Mouse (Mus musculus): ENCODE data around the gene Vmn2r25. TPM values are rescaled to one million over a fixed set of nuclear protein-coding genes. Genes with fewer than 3 reads are reported as not detected.
"Not testable (repeated sequence)": the region's sequence is repeated elsewhere in the genome, so short reads cannot be mapped to it uniquely, and the experiment has no call there.

The Vmn2r25 gene
- not detected in 2 replicates for polyA plus RNA-seq (2015; fragmentation: Nextera tagmentation; extraction: Ambion mirVana)

- not testable (repeated sequence) for H3K9ac ChIP-seq (ENCODE audit: low read length); H3K27ac ChIP-seq (ENCODE audit: low read length); H3K4me1 ChIP-seq (replicated peaks; ENCODE audit: control insufficient read depth, insufficient read depth, low read length); H3K9me3 ChIP-seq (ENCODE audit: control insufficient read depth, low read length); H3K4me2 ChIP-seq (ENCODE audit: low read depth, low read length); H3K36me3 ChIP-seq (ENCODE audit: control insufficient read depth, insufficient read depth, low read length); H3K4me3 ChIP-seq (ENCODE audit: low read length); H3K27me3 ChIP-seq (ENCODE audit: control insufficient read depth, insufficient read depth, low read depth, low read length); ATAC-seq (ENCODE audit: low read depth)
- WGBS: 38% methylated on average over 1 of the region's 2 CpGs
Measured at GRCm38 (mm10) chr6:123853363-123853762, at the start of gene Vmn2r25. Gene Vmn2r25 (minus strand): TSS chr6:123853463.

GRCm38 (mm10) chr6:123819951-123820350, 33.3 kb downstream of the Vmn2r25 start:
- Histone ChIP-seq H3K36me3 (ENCODE audit: control insufficient read depth, insufficient read depth, low read length) (no peaks in the 10 kb centered on the region), H3K9me3 (ENCODE audit: control insufficient read depth, low read length) (peaks cover 5% of the 10 kb centered on the region; the same call in 1 of the 2 replicates), H3K4me3 (ENCODE audit: low read length) (no peak overlapping the region), H3K27me3 (ENCODE audit: control insufficient read depth, insufficient read depth, low read depth, low read length) (no peaks in the 10 kb centered on the region), H3K4me2 (ENCODE audit: low read depth, low read length) (no peak overlapping the region), H3K27ac (ENCODE audit: low read length) (no peak overlapping the region), H3K9ac (ENCODE audit: low read length) (no peak overlapping the region), H3K4me1 (replicated peaks; ENCODE audit: control insufficient read depth, insufficient read depth, low read length) (no peaks in the 10 kb centered on the region)
- ATAC-seq (ENCODE audit: low read depth): no peak
- 69% methylated on average over 8 of the region's 8 CpGs for WGBS

DNA sequence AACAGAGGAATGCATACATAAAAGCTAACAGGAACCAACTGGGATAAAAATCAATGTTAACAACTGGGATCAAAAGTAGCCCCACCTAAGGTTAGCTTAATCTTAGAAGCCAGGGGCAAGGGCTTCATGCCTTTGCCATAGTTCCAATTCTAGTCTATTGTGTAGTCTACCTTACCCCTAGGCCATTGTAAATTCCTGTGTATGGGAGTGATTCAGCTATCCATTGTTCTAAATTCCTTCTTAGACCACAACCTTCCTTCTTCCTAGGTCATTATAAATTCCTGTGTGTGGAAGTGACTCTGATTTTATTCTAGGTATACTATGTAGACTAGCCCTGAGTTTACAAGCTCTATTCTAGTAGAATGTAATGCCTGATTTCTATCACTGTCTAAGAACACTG, 43.0 kb downstream of the Vmn2r25 start:
- not testable (repeated sequence) for H3K27ac ChIP-seq (ENCODE audit: low read length); H3K9ac ChIP-seq (ENCODE audit: low read length); H3K4me2 ChIP-seq (ENCODE audit: low read depth, low read length); H3K4me1 ChIP-seq (replicated peaks; ENCODE audit: control insufficient read depth, insufficient read depth, low read length); H3K27me3 ChIP-seq (ENCODE audit: control insufficient read depth, insufficient read depth, low read depth, low read length); H3K4me3 ChIP-seq (ENCODE audit: low read length); H3K9me3 ChIP-seq (ENCODE audit: control insufficient read depth, low read length); ATAC-seq (ENCODE audit: low read depth); H3K36me3 ChIP-seq (ENCODE audit: control insufficient read depth, insufficient read depth, low read length)

DNA sequence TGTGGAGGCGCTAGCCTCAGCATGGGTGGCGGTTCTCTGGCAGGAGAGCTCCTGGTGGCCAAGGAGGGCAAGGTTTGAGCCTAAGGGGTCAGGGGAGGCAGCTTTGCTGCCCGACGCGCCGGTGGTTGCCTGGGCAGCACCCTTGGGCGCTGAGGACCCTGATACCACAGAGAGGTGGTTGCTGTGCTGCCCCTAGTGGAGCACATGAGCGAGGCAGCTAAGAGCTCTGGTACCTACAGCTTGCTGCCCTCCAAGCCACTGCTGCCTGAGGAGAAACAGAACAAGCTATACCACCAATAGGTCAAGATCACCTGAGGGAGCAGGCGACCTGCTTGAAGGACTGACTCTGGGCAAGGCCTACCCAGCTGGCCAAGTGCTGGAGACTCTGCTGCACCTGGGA, 59.5 kb downstream of the Vmn2r25 start:
- no peaks in the 10 kb centered on the region for H3K27me3 ChIP-seq (ENCODE audit: control insufficient read depth, insufficient read depth, low read depth, low read length)
- no peak overlapping the region for H3K27ac ChIP-seq (ENCODE audit: low read length)
- 33% methylated on average over 9 of the region's 9 CpGs for WGBS
- H3K4me3 ChIP-seq (ENCODE audit: low read length): no peak overlapping the region
- no peak for ATAC-seq (ENCODE audit: low read depth)
- H3K9me3 ChIP-seq (ENCODE audit: control insufficient read depth, low read length): no peaks in the 10 kb centered on the region
- H3K9ac ChIP-seq (ENCODE audit: low read length): no peak overlapping the region
- H3K36me3 ChIP-seq (ENCODE audit: control insufficient read depth, insufficient read depth, low read length): no peaks in the 10 kb centered on the region
- no peak overlapping the region for H3K4me2 ChIP-seq (ENCODE audit: low read depth, low read length)
- H3K4me1 ChIP-seq (replicated peaks; ENCODE audit: control insufficient read depth, insufficient read depth, low read length): no peaks in the 10 kb centered on the region

DNA sequence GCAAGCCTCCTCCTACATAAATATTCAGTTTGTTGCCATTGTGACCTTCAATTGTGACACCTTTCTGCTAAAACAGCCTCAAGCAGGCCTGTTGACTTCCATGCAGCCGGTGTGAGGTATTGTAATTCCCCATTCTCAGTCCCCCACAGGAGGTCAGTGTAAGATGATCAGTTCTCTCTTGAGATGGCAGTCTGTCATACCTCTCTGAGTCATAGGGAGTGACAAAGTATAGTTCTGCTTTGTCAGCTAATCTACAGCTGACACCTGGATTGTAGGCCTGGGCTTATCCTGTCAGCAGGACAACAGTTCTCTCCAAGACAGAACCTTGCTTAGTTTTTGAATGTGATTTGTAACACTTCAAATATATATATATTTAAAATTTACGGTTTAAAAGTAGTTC, 68.4 kb downstream of the Vmn2r25 start:
- H3K9me3 ChIP-seq (ENCODE audit: control insufficient read depth, low read length): no peaks in the 10 kb centered on the region
- H3K4me1 ChIP-seq (replicated peaks; ENCODE audit: control insufficient read depth, insufficient read depth, low read length): no peaks in the 10 kb centered on the region
- no peak overlapping the region for H3K4me3 ChIP-seq (ENCODE audit: low read length)
- 66% methylated on average over 2 of the region's 2 CpGs for WGBS
- no peaks in the 10 kb centered on the region for H3K27me3 ChIP-seq (ENCODE audit: control insufficient read depth, insufficient read depth, low read depth, low read length)
- H3K4me2 ChIP-seq (ENCODE audit: low read depth, low read length): no peak overlapping the region
- H3K27ac ChIP-seq (ENCODE audit: low read length): no peak overlapping the region
- ATAC-seq (ENCODE audit: low read depth): no peak
- H3K9ac ChIP-seq (ENCODE audit: low read length): no peak overlapping the region
- H3K36me3 ChIP-seq (ENCODE audit: control insufficient read depth, insufficient read depth, low read length): no peaks in the 10 kb centered on the region

DNA sequence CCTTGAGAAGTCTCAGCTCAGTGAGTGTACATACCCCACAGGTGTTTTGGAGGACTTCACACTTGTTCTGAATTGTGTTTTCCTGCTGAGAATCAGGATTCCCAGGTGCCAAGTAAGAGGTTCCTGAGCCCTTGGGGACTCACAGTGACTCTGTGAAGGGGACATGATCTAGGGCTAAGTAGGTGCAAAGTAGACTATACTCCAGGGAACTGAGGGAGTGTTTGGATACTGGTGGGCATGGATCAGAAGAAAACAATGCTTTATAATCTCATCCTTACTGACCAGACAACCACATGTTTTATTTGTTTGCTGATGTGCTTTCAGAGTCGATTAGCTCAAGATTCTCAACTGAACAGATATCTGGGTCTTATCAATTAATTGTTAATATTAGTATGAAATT, 74.7 kb downstream of the Vmn2r25 start, which contains the start of gene Vmn2r24:
Gene Vmn2r24, plus strand, starts transcription at position 301 of the 400 bp plus-strand sequence.
- Histone ChIP-seq H3K27ac (ENCODE audit: low read length) (no peak within 1 kb of the TSS), H3K4me1 (replicated peaks; ENCODE audit: control insufficient read depth, insufficient read depth, low read length) (no peaks in the 10 kb centered on the region), H3K9ac (ENCODE audit: low read length) (no peak within 1 kb of the TSS), H3K36me3 (ENCODE audit: control insufficient read depth, insufficient read depth, low read length) (no peaks in the 10 kb centered on the region), H3K4me3 (ENCODE audit: low read length) (no peak within 1 kb of the TSS), H3K27me3 (ENCODE audit: control insufficient read depth, insufficient read depth, low read depth, low read length) (no peaks in the 10 kb centered on the region), H3K4me2 (ENCODE audit: low read depth, low read length) (no peak within 1 kb of the TSS), H3K9me3 (ENCODE audit: control insufficient read depth, low read length) (no peaks in the 10 kb centered on the region)
- no peak for ATAC-seq (ENCODE audit: low read depth)
- 47% methylated on average over 1 of the region's 1 CpGs for WGBS

Other genes with a start within 250 kb of the Vmn2r25 start
- gene Vmn2r22, start 202.7 kb downstream of the Vmn2r25 start, polyA plus RNA-seq (2015; fragmentation: Nextera tagmentation; extraction: Ambion mirVana): not detected in 2 replicates
- not detected in 2 replicates for gene Vmn2r23, start 150.8 kb downstream of the Vmn2r25 start, polyA plus RNA-seq (2015; fragmentation: Nextera tagmentation; extraction: Ambion mirVana)
- not detected in 2 replicates for gene Vmn2r24, start 74.6 kb downstream of the Vmn2r25 start, polyA plus RNA-seq (2015; fragmentation: Nextera tagmentation; extraction: Ambion mirVana)
- not detected in 2 replicates for gene Vmn2r26, start 171.1 kb upstream of the Vmn2r25 start, polyA plus RNA-seq (2015; fragmentation: Nextera tagmentation; extraction: Ambion mirVana)